Mouse (Mus musculus) midbrain, postnatal 0 days (tissue): ENCODE data around the gene Rap1gds1. TPM values are rescaled to one million over a fixed set of nuclear protein-coding genes. Genes with fewer than 3 reads are reported as not detected.

ENCODE experiments used
- ATAC-seq: fragments of 200-750 bp; cut with Nextera tagmentation; 2 replicates; pipeline ENCODE4 v1.8.0; 2017; ENCODE audit warnings: moderate number of reproducible peaks, mild to moderate bottlenecking, moderate TSS enrichment, moderate library complexity; ENCODE audit not compliant: low FRiP score
- DNase-seq: peaks from one replicate; pipeline ENCODE4 v3.0.0-alpha.2; 2015; ENCODE audit warnings: low spot score
- H3K27ac ChIP-seq: fragments of 300-500 bp; sonication (generic); 2 replicates; pipeline ENCODE4 v1.5.1; 2014; ENCODE audit warnings: low read depth, mild to moderate bottlenecking, low read length, mixed read lengths
- H3K27me3 ChIP-seq: fragments of 300-500 bp; sonication (generic); 2 replicates; pipeline ENCODE4 v1.6.1; 2014; ENCODE audit warnings: low read length, control low read depth, mixed read lengths; ENCODE audit not compliant: insufficient read depth
- H3K36me3 ChIP-seq: fragments of 300-500 bp; sonication (generic); 2 replicates; pipeline ENCODE4 v1.6.1; 2014; ENCODE audit warnings: low read length, control low read depth, mixed read lengths; ENCODE audit not compliant: insufficient read depth
- H3K4me1 ChIP-seq: fragments of 300-500 bp; sonication (generic); 2 replicates; pipeline ENCODE4 v1.6.1; 2014; ENCODE audit warnings: mild to moderate bottlenecking, control low read depth, antibody characterized with exemption, low read length, mixed read lengths; ENCODE audit not compliant: insufficient read depth
- H3K4me2 ChIP-seq: fragments of 300-500 bp; sonication (generic); 2 replicates; pipeline ENCODE4 v1.6.1; 2014; ENCODE audit warnings: low read depth, mild to moderate bottlenecking, low read length, mixed read lengths; ENCODE audit not compliant: poor library complexity, severe bottlenecking
- H3K4me3 ChIP-seq: fragments of 300-500 bp; sonication (generic); 2 replicates; pipeline ENCODE4 v1.5.1; 2014; ENCODE audit warnings: low read depth, mild to moderate bottlenecking, low read length, moderate library complexity
- H3K9ac ChIP-seq: fragments of 300-500 bp; sonication (generic); replicated peaks from 2 replicates; pipeline ENCODE4 v1.6.1; 2014; ENCODE audit warnings: mild to moderate bottlenecking, low read length, moderate library complexity, mixed read lengths; ENCODE audit not compliant: poor library complexity, severe bottlenecking
- H3K9me3 ChIP-seq: fragments of 300-500 bp; sonication (generic); 2 replicates; pipeline ENCODE4 v1.6.1; 2016; ENCODE audit warnings: low read length, control low read depth
- CTCF ChIP-seq: IDR thresholded peaks from 2 replicates; pipeline ENCODE4 v1.5.1; 2016; ENCODE audit warnings: antibody characterized with exemption, mild to moderate bottlenecking
- WGBS: fragments of 180-500 bp; shearing (Covaris S2); extraction: QIAGEN DNeasy Blood & Tissue Kit; methylation state at CpG from one replicate; pipeline ENCODE4 v1.1.7; 2014; 5-methylcytosine and 5-hydroxymethylcytosine counted together
- polyA plus RNA-seq: library from polyadenylated mRNA; unstranded; fragments of >200 nt; fragmentation: Nextera tagmentation; extraction: Ambion mirVana; gene quantifications from 2 replicates; pipeline ENCODE4 v1.2.1, GENCODE M21; 2015
- total RNA-seq: library from RNA; depleted of rRNA; stranded (reverse); fragments of >200 nt; gene quantifications from 2 replicates; pipeline ENCODE4 v1.2.3, GENCODE M21; 2014

The Rap1gds1 gene
- total and polyA plus RNA-seq, 2 experiments from 2014 or later: 76.6 to 110 TPM

GRCm38 (mm10) chr3:138955220-138955619 lies 119.8 kb downstream of the Rap1gds1 start:
- no peak for TF ChIP-seq CTCF
- Histone ChIP-seq H3K9ac (no peak overlapping the region), H3K27me3 (no peaks in the 10 kb centered on the region), H3K9me3 (no peaks in the 10 kb centered on the region), H3K4me1 (no peaks in the 10 kb centered on the region), H3K27ac (no peak overlapping the region), H3K36me3 (peaks cover 16% of the 10 kb centered on the region), H3K4me2 (no peak overlapping the region), H3K4me3 (no peak overlapping the region)
- 93% methylated on average over 7 of the region's 7 CpGs for WGBS
- no peak for ATAC-seq
- DNase-seq: no peak

DNA sequence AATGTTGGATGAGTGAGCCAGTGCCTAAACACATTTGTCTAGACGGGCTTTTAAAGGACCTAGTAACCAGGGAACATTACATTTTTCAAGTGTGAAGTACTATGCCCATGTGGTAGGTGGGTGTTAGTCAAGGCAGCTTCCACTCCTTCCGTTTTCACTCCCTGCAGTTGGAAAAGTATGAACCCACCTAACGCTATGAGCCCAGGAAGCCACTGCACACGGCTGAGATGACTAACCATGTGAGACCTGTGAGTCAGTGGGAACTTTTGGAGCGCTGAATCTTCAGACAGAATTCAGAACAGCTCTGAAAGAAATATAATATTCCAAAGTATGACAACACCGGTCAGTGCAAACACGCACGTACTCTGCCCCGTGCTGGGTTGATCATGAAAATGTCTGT lies 125.9 kb downstream of the Rap1gds1 start:
- Histone ChIP-seq H3K36me3 (peaks cover 13% of the 10 kb centered on the region), H3K9me3 (no peaks in the 10 kb centered on the region), H3K4me1 (no peaks in the 10 kb centered on the region), H3K27me3 (no peaks in the 10 kb centered on the region), H3K4me2 (no peak overlapping the region), H3K9ac (no peak overlapping the region), H3K4me3 (no peak overlapping the region), H3K27ac (no peak overlapping the region)
- TF ChIP-seq CTCF: no peak
- ATAC-seq: no peak
- 95% methylated on average over 9 of the region's 9 CpGs for whole genome bisulfite sequencing
- no peak for DNase-seq

- peak; percentile 44 for DNase-seq
- H3K9ac ChIP-seq: no peak overlapping the region
- ATAC-seq: no peak
- no peak overlapping the region for H3K4me3 ChIP-seq
- H3K27me3 ChIP-seq: no peaks in the 10 kb centered on the region
- no peaks in the 10 kb centered on the region for H3K9me3 ChIP-seq
- H3K36me3 ChIP-seq: peaks cover 13% of the 10 kb centered on the region
- WGBS: 86% methylated on average over 3 of the region's 3 CpGs
- no peak overlapping the region for H3K4me2 ChIP-seq
- TF ChIP-seq CTCF: no peak
- no peak overlapping the region for H3K27ac ChIP-seq
- no peaks in the 10 kb centered on the region for H3K4me1 ChIP-seq
Measured at GRCm38 (mm10) chr3:138945516-138945915, 129.5 kb downstream of the Rap1gds1 start.

DNA sequence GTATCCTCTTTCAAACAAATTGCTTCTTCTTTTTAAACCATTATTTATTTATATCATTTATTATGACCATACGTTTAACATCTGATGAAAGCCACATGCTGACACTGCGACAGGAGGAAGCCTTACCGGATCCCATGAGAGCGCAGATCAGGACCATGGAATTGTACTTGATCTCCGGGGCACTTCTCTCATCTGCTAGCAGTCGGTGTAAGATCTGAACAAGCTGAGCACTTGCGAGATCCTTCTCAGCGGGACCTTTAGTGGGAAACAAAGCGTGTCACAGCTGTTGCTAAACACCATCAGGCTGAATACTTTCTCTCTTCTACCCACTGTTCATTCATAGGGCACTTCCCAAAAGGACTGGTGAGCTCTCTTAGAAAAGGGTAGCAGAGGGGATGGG lies 133.4 kb downstream of the Rap1gds1 start:
- Histone ChIP-seq H3K9ac (no peak overlapping the region), H3K4me1 (no peaks in the 10 kb centered on the region), H3K27ac (no peak overlapping the region), H3K4me3 (no peak overlapping the region), H3K27me3 (no peaks in the 10 kb centered on the region), H3K4me2 (no peak overlapping the region), H3K36me3 (peaks cover 34% of the 10 kb centered on the region; the same call in 1 of the 2 replicates), H3K9me3 (no peaks in the 10 kb centered on the region)
- ATAC-seq: no peak
- no peak for TF ChIP-seq CTCF
- WGBS: 33% methylated on average over 9 of the region's 9 CpGs
- no peak for DNase-seq

DNA sequence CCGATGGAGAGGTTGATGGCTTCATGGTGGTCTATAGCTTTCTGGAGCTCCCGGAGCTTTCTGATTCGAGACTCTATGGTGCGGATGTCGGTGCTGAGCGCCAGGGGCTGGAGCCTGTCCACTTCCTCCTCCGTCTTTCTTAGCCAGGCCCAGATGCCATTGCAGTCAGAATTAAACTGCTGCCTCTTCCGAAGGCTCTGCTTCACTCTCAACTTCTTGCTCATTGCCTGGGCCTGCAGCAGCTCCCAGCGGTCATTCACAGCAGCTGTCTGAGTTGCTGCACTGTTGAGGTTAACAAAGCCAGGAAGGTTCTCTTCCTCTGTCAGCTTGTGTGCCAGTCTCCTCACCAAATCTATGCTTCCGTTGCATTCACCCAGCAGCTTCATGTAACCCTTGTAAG lies 137.8 kb downstream of the Rap1gds1 start:
- H3K27ac ChIP-seq: no peak overlapping the region
- no peak overlapping the region for H3K4me2 ChIP-seq
- peaks cover 28% of the 10 kb centered on the region; the same call in 1 of the 2 replicates for H3K36me3 ChIP-seq
- H3K27me3 ChIP-seq: no peaks in the 10 kb centered on the region
- 96% methylated on average over 10 of the region's 10 CpGs for WGBS
- H3K9ac ChIP-seq: no peak overlapping the region
- no peaks in the 10 kb centered on the region for H3K9me3 ChIP-seq
- no peaks in the 10 kb centered on the region for H3K4me1 ChIP-seq
- TF ChIP-seq CTCF: no peak
- no peak for ATAC-seq
- no peak for DNase-seq
- H3K4me3 ChIP-seq: no peak overlapping the region

DNA sequence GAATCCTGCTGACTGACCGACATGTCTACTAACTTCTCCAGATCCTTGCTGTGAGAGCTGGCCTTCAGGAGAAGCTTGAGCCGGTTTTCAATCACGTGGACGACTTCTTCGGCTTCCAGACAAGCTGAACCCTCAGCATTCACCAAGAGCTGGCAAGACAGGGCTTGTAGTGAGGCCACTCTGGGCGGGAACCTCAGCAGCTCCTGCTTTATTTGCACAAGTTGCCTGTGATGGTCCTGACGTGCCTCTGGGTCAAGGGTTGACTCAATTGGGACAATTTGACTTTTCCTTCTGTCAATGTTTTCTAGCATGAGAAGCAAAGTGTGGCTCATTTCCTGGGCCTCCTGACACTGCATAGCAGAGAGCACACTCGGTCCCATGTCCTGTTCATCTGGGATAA lies 138.2 kb downstream of the Rap1gds1 start:
- DNase-seq (no peak), ATAC-seq (no peak)
- 98% methylated on average over 8 of the region's 8 CpGs for WGBS
- Histone ChIP-seq H3K4me1 (no peaks in the 10 kb centered on the region), H3K36me3 (peaks cover 28% of the 10 kb centered on the region; the same call in 1 of the 2 replicates), H3K27ac (no peak overlapping the region), H3K4me3 (no peak overlapping the region), H3K27me3 (no peaks in the 10 kb centered on the region), H3K9ac (no peak overlapping the region), H3K4me2 (no peak overlapping the region), H3K9me3 (no peaks in the 10 kb centered on the region)
- no peak for TF ChIP-seq CTCF
